Comparison of ENCODE assay signal across 20 mouse cellular contexts in the genomic region with DNA sequence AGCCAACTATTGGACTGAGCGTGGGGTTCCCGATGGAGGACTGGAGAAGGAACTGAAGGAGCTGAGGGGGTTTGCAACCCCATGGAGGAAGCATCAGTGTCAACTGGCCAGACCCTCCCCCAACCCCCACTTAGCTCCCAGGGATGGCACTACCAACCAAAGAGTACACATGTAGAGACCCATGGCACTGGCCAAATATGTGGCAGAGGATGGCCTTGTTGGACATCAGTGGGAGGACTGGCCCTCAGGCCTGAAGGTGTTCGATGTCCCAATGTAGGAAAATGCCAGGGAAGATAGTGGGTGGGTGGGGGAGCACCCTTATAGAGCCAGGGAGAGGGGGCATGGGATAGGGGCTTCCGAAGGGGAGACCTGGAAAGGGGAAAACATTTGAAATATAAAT. TPM values are rescaled to one million over a fixed set of nuclear protein-coding genes. Genes with fewer than 3 reads are reported as not detected.
A peak's percentile ranks its signal among the peaks of the same experiment; 100 is the strongest.
DNase-seq lines count a peak whose midpoint lies in the region; ATAC-seq and TF ChIP-seq lines count a peak whose summit lies in the region.
"Had no signal": no experiment of that assay in that cellular context is flagged by ENCODE, and none has a peak within 500 bp of the region (broad histone marks: within the 10 kb centered on the region; RNA-seq: fewer than 3 reads in every experiment).

No protein-coding gene starts in this region.

- 0 out of 2 replicates have a peak, but pooled peaks have one; percentile 42 for ATAC-seq in heart, embryonic 12.5 days (ENCODE audit: insufficient number of reproducible peaks, low FRiP score)
- ATAC-seq in heart, embryonic 11.5 days (replicated peaks; ENCODE audit: insufficient number of reproducible peaks, low FRiP score, low TSS enrichment): no peak
- ATAC-seq in intestine, embryonic 15.5 days: no peak
- no peak for ATAC-seq in intestine, postnatal 0 days
- no peak for ATAC-seq in neural tube, embryonic 13.5 days (ENCODE audit: low read depth)
- no peak for ATAC-seq in neural tube, embryonic 15.5 days (ENCODE audit: low FRiP score)
- ATAC-seq: forebrain, postnatal 0 days had no signal

- H3K9ac ChIP-seq in heart, embryonic 12.5 days: no peak overlapping the region
- no peak overlapping the region for H3K9ac ChIP-seq in heart, embryonic 11.5 days (ENCODE audit: low read depth, low read length)
- no peak overlapping the region for H3K9ac ChIP-seq in intestine, embryonic 15.5 days
- H3K9ac ChIP-seq in intestine, postnatal 0 days (ENCODE audit: low read depth, low read length): no peak overlapping the region
- no peak overlapping the region for H3K9ac ChIP-seq in neural tube, embryonic 13.5 days
- no peak overlapping the region for H3K9ac ChIP-seq in neural tube, embryonic 15.5 days (replicated peaks)
- H3K9ac ChIP-seq: forebrain, postnatal 0 days; hindbrain, embryonic 15.5 days; limb, embryonic 12.5 days; lung, embryonic 14.5 days; midbrain, embryonic 12.5 days had no signal

- no peak for TF ChIP-seq CTCF in intestine, postnatal 0 days (IDR thresholded peaks at IDR 0.05; ENCODE audit: low read depth)

- no peak overlapping the region for H3K4me3 ChIP-seq in heart, embryonic 12.5 days
- H3K4me3 ChIP-seq in heart, embryonic 11.5 days (ENCODE audit: low read depth, low read length): no peak overlapping the region
- no peak overlapping the region for H3K4me3 ChIP-seq in intestine, embryonic 15.5 days (replicated peaks)
- no peak overlapping the region for H3K4me3 ChIP-seq in intestine, postnatal 0 days (ENCODE audit: low read depth, low read length)
- H3K4me3 ChIP-seq in neural tube, embryonic 13.5 days: no peak overlapping the region
- H3K4me3 ChIP-seq in neural tube, embryonic 15.5 days (replicated peaks): no peak overlapping the region
- H3K4me3 ChIP-seq: hindbrain, embryonic 15.5 days; limb, embryonic 12.5 days; midbrain, embryonic 12.5 days had no signal

- H3K4me2 ChIP-seq in heart, embryonic 12.5 days: peak overlapping the region; percentile 9; the same call in 1 of the 2 replicates
- H3K4me2 ChIP-seq in heart, embryonic 11.5 days: no peak overlapping the region
- no peak overlapping the region for H3K4me2 ChIP-seq in intestine, embryonic 15.5 days (replicated peaks)
- no peak overlapping the region for H3K4me2 ChIP-seq in intestine, postnatal 0 days (replicated peaks; ENCODE audit: low read depth)
- no peak overlapping the region for H3K4me2 ChIP-seq in neural tube, embryonic 13.5 days
- no peak overlapping the region for H3K4me2 ChIP-seq in neural tube, embryonic 15.5 days
- H3K4me2 ChIP-seq: hindbrain, embryonic 15.5 days; limb, embryonic 12.5 days; liver, embryonic 11.5 days; lung, embryonic 14.5 days; midbrain, embryonic 12.5 days had no signal

- no peaks in the 10 kb centered on the region for H3K27me3 ChIP-seq in heart, embryonic 12.5 days (replicated peaks)
- no peaks in the 10 kb centered on the region for H3K27me3 ChIP-seq in heart, embryonic 11.5 days (ENCODE audit: control insufficient read depth, insufficient read depth, low read length)
- H3K27me3 ChIP-seq in intestine, embryonic 15.5 days (replicated peaks): no peaks in the 10 kb centered on the region
- H3K27me3 ChIP-seq in intestine, postnatal 0 days (replicated peaks; ENCODE audit: control insufficient read depth, insufficient read depth, low read length): no peaks in the 10 kb centered on the region
- H3K27me3 ChIP-seq in neural tube, embryonic 13.5 days: no peaks in the 10 kb centered on the region
- no peaks in the 10 kb centered on the region for H3K27me3 ChIP-seq in neural tube, embryonic 15.5 days (replicated peaks)
- H3K27me3 ChIP-seq: hindbrain, embryonic 15.5 days; limb, embryonic 12.5 days; midbrain, embryonic 12.5 days had no signal

- DNase-seq in neural tube, embryonic 10.5 days (ENCODE audit: extremely low spot score, low spot score): no peak
- DNase-seq in urinary bladder, postnatal 4 days (ENCODE audit: low spot score in 2 of 2): no peak
- DNase-seq: cerebellum, adult 11-12 months; cerebellum, postnatal 10 days; forebrain, postnatal 0 days; gastrocnemius, postnatal 36 days; kidney, postnatal 36 days; layer of hippocampus, postnatal 36 days; lung, embryonic 14.5 days; right cerebral cortex, postnatal 4 days had no signal

- H3K9me3 ChIP-seq in heart, embryonic 12.5 days (replicated peaks): no peaks in the 10 kb centered on the region
- H3K9me3 ChIP-seq in heart, embryonic 11.5 days (replicated peaks; ENCODE audit: control insufficient read depth, low read length): no peaks in the 10 kb centered on the region
- H3K9me3 ChIP-seq in intestine, embryonic 15.5 days: no peaks in the 10 kb centered on the region
- no peaks in the 10 kb centered on the region for H3K9me3 ChIP-seq in intestine, postnatal 0 days (ENCODE audit: control insufficient read depth)
- H3K9me3 ChIP-seq in neural tube, embryonic 13.5 days: no peaks in the 10 kb centered on the region
- no peaks in the 10 kb centered on the region for H3K9me3 ChIP-seq in neural tube, embryonic 15.5 days (replicated peaks)
- H3K9me3 ChIP-seq: hindbrain, embryonic 15.5 days; limb, embryonic 12.5 days; midbrain, embryonic 12.5 days had no signal

- WGBS in heart, embryonic 12.5 days: 62% methylated on average over 4 of the region's 4 CpGs
- 62% methylated on average over 4 of the region's 4 CpGs for WGBS in heart, embryonic 11.5 days (ENCODE audit: insufficient replicate concordance)
- WGBS in intestine, embryonic 15.5 days: 94% methylated on average over 4 of the region's 4 CpGs
- 90% methylated on average over 4 of the region's 4 CpGs for WGBS in intestine, postnatal 0 days
- WGBS in neural tube, embryonic 13.5 days: 87% methylated on average over 4 of the region's 4 CpGs
- WGBS in neural tube, embryonic 15.5 days: 90% methylated on average over 4 of the region's 4 CpGs

- H3K27ac ChIP-seq in heart, embryonic 12.5 days (ENCODE audit: poor library complexity, severe bottlenecking): peak overlapping the region; percentile 21; the same call in 1 of the 2 replicates
- no peak overlapping the region for H3K27ac ChIP-seq in heart, embryonic 11.5 days (ENCODE audit: low read depth, low read length)
- 0 out of 2 replicates have a peak overlapping the region, but pooled peaks have one; percentile 9 for H3K27ac ChIP-seq in intestine, embryonic 15.5 days
- H3K27ac ChIP-seq in intestine, postnatal 0 days (ENCODE audit: low read depth, low read length): no peak overlapping the region
- peak overlapping the region; percentile 81 for H3K27ac ChIP-seq in neural tube, embryonic 13.5 days (replicated peaks)
- 0 out of 2 replicates have a peak overlapping the region, but pooled peaks have one; percentile 15 for H3K27ac ChIP-seq in neural tube, embryonic 15.5 days (replicated peaks)

- peaks cover 14% of the 10 kb centered on the region for H3K36me3 ChIP-seq in heart, embryonic 12.5 days
- peaks cover 3% of the 10 kb centered on the region; the same call in 1 of the 2 replicates for H3K36me3 ChIP-seq in heart, embryonic 11.5 days (ENCODE audit: control insufficient read depth, insufficient read depth, low read length)
- peaks cover 4% of the 10 kb centered on the region; the same call in 1 of the 2 replicates for H3K36me3 ChIP-seq in intestine, embryonic 15.5 days
- peaks cover 15% of the 10 kb centered on the region; the same call in 1 of the 2 replicates for H3K36me3 ChIP-seq in intestine, postnatal 0 days (ENCODE audit: control insufficient read depth, insufficient read depth)
- H3K36me3 ChIP-seq in neural tube, embryonic 13.5 days: peaks cover 20% of the 10 kb centered on the region
- H3K36me3 ChIP-seq in neural tube, embryonic 15.5 days: no peaks in the 10 kb centered on the region
- H3K36me3 ChIP-seq: hindbrain, embryonic 15.5 days had no signal

- peaks cover 57% of the 10 kb centered on the region for H3K4me1 ChIP-seq in heart, embryonic 12.5 days (replicated peaks)
- peaks cover 29% of the 10 kb centered on the region for H3K4me1 ChIP-seq in heart, embryonic 11.5 days (ENCODE audit: control insufficient read depth, insufficient read depth, low read length)
- H3K4me1 ChIP-seq in intestine, embryonic 15.5 days (replicated peaks): peaks cover 11% of the 10 kb centered on the region
- peaks cover 12% of the 10 kb centered on the region; the same call in 1 of the 2 replicates for H3K4me1 ChIP-seq in intestine, postnatal 0 days (replicated peaks; ENCODE audit: control insufficient read depth, insufficient read depth, low read length)
- H3K4me1 ChIP-seq in neural tube, embryonic 13.5 days (replicated peaks): peaks cover 55% of the 10 kb centered on the region
- H3K4me1 ChIP-seq in neural tube, embryonic 15.5 days: peaks cover 36% of the 10 kb centered on the region

RNA-seq across cellular contexts. Expression of a gene that starts 47.8 kb away (rescaled TPM):
- 62.1 and 63.0 TPM in 2 replicates for polyA plus RNA-seq in heart, embryonic 12.5 days (2016; fragmentation: Nextera tagmentation; extraction: Ambion mirVana)
- 53.3 and 62.4 TPM in 2 replicates for polyA plus RNA-seq in heart, embryonic 11.5 days (2014; fragmentation: Nextera tagmentation; extraction: Ambion mirVana)
- 42.7 and 43.0 TPM in 2 replicates for polyA plus RNA-seq in intestine, embryonic 15.5 days (2015; fragmentation: Nextera tagmentation; extraction: Ambion mirVana)
- 12.9 and 14.3 TPM in 2 replicates for polyA plus RNA-seq in intestine, postnatal 0 days (2015; fragmentation: Nextera tagmentation; extraction: Ambion mirVana)
- polyA plus RNA-seq in neural tube, embryonic 13.5 days (2015; fragmentation: Nextera tagmentation; extraction: Ambion mirVana): 80.4 and 85.6 TPM in 2 replicates
- 69.4 and 72.6 TPM in 2 replicates for polyA plus RNA-seq in neural tube, embryonic 15.5 days (2015; fragmentation: Nextera tagmentation; extraction: Ambion mirVana)

RNA-seq across cellular contexts. Expression of a gene that starts 48.4 kb away (rescaled TPM):
- polyA plus RNA-seq in heart, embryonic 12.5 days (2016; fragmentation: Nextera tagmentation; extraction: Ambion mirVana): 15.0 and 16.3 TPM in 2 replicates
- 14.4 and 16.1 TPM in 2 replicates for polyA plus RNA-seq in heart, embryonic 11.5 days (2014; fragmentation: Nextera tagmentation; extraction: Ambion mirVana)
- 10.1 and 12.6 TPM in 2 replicates for polyA plus RNA-seq in intestine, embryonic 15.5 days (2015; fragmentation: Nextera tagmentation; extraction: Ambion mirVana)
- 5.9 and 6.4 TPM in 2 replicates for polyA plus RNA-seq in intestine, postnatal 0 days (2015; fragmentation: Nextera tagmentation; extraction: Ambion mirVana)
- 6.9 and 7.0 TPM in 2 replicates for polyA plus RNA-seq in neural tube, embryonic 13.5 days (2015; fragmentation: Nextera tagmentation; extraction: Ambion mirVana)
- polyA plus RNA-seq in neural tube, embryonic 15.5 days (2015; fragmentation: Nextera tagmentation; extraction: Ambion mirVana): 6.5 and 8.1 TPM in 2 replicates

Comparison
In these comparisons a context has a peak if more than half of its experiments do, and no peak if none do; other contexts are left out.
1. H3K27ac ChIP-seq: peak in heart, embryonic 12.5 days (single experiment), intestine, embryonic 15.5 days (single experiment), neural tube, embryonic 13.5 days (single experiment) and neural tube, embryonic 15.5 days (single experiment); none in heart, embryonic 11.5 days (single experiment) and intestine, postnatal 0 days (single experiment).